Mouse (Mus musculus): ENCODE data around the gene Slc19a1.

DNA sequence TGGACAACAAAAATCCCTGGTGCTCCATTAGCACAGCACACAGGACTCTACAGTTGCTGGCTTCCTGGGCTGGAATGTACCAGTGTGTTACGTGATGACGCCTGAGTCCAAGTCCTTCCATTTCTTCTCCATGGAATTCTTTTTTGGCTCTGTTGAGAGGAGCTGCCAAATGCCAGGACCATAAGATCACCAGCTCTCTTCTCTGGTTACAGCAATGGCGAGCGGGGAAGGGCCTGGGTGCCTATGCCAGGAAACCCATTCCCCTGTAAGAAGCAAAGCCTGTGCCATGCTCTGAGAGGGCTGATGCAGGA is 65.8 kb downstream of the Slc19a1 start:
- no peak for TF ChIP-seq CTCF (IDR thresholded peaks at IDR 0.05; ENCODE audit: control insufficient read depth, insufficient read depth, low read length)
- TF ChIP-seq POLR2A (IDR thresholded peaks at IDR 0.05; ENCODE audit: borderline replicate concordance, control insufficient read depth, low read depth, low read length) = no peak

Data from bone marrow, adult 2 months (tissue).